Mouse (Mus musculus): ENCODE results near the gene Zfp53.
"Not testable (repeated sequence)": the region's sequence is repeated elsewhere in the genome, so short reads cannot be mapped to it uniquely, and the experiment has no call there.

- not testable (repeated sequence) for TF ChIP-seq GATA1 (IDR thresholded peaks at IDR 0.05; ENCODE audit: borderline replicate concordance, low read length); FLI1 (IDR thresholded peaks at IDR 0.05; ENCODE audit: low read length)
Measured at GRCm38 (mm10) chr17:21478103-21478777, 10.6 kb upstream of the Zfp53 start.
